30 mouse cellular contexts compared by ENCODE assay signal in genomic region chr3:156335033-156335793, GRCm38 (mm10).
A peak's percentile ranks its signal among the peaks of the same experiment; 100 is the strongest.
DNase-seq lines count a peak whose midpoint lies in the region; ATAC-seq and TF ChIP-seq lines count a peak whose summit lies in the region.
"Had no signal": no experiment of that assay in that cellular context is flagged by ENCODE, and none has a peak within 500 bp of the region (broad histone marks: within the 10 kb centered on the region; RNA-seq: fewer than 3 reads in every experiment).

No protein-coding gene starts in this region.

- WGBS in hindbrain, embryonic 11.5 days, result 79% methylated on average over 6 of the region's 6 CpGs
- 77% methylated on average over 6 of the region's 6 CpGs for WGBS in hindbrain, embryonic 14.5 days
- WGBS in stomach, embryonic 14.5 days, result 68% methylated on average over 6 of the region's 6 CpGs
- 66% methylated on average over 6 of the region's 6 CpGs for WGBS in stomach, postnatal 0 days
- 79% methylated on average over 6 of the region's 6 CpGs for WGBS in forebrain, embryonic 11.5 days

- DNase-seq in hindbrain, embryonic 11.5 days (ENCODE audit: low spot score), result no peak
- DNase-seq in hindbrain, embryonic 14.5 days (ENCODE audit: low spot score), result no peak
- no peak for DNase-seq in stomach, postnatal 0 days (ENCODE audit: low spot score)
- DNase-seq in lung, postnatal 36 days, result peak; percentile 18
- DNase-seq in gastrocnemius, adult 2 months, result no peak
- no peak for DNase-seq in forebrain, embryonic 11.5 days (ENCODE audit: low spot score)
- DNase-seq: adrenal gland, postnatal 14 days; cerebellum, adult 11-12 months; cerebellum, adult 9-11 months; layer of hippocampus, postnatal 36 days; right cerebral cortex, postnatal 4 days; thymus, postnatal 14 days had no signal

- no peaks in the 10 kb centered on the region for H3K36me3 ChIP-seq in hindbrain, embryonic 11.5 days (ENCODE audit: control insufficient read depth, insufficient read depth, low read length)
- no peaks in the 10 kb centered on the region for H3K36me3 ChIP-seq in hindbrain, embryonic 14.5 days (replicated peaks; ENCODE audit: control insufficient read depth, insufficient read depth)
- H3K36me3 ChIP-seq in stomach, embryonic 14.5 days (ENCODE audit: control insufficient read depth, insufficient read depth, low read length), result no peaks in the 10 kb centered on the region
- H3K36me3 ChIP-seq in stomach, postnatal 0 days (ENCODE audit: control insufficient read depth, insufficient read depth, low read length), result no peaks in the 10 kb centered on the region
- H3K36me3 ChIP-seq in forebrain, embryonic 11.5 days (ENCODE audit: control insufficient read depth, insufficient read depth, low read length), result no peaks in the 10 kb centered on the region
- H3K36me3 ChIP-seq: embryonic facial prominence, embryonic 13.5 days; forebrain, embryonic 10.5 days; G1E; heart, embryonic 13.5 days; hindbrain, embryonic 10.5 days; kidney, embryonic 15.5 days; limb, embryonic 10.5 days; limb, embryonic 15.5 days; midbrain, embryonic 12.5 days; neural tube, embryonic 12.5 days had no signal

- intact Hi-C loops in gastrocnemius, adult 2 months (cut with DNase I), result no loop called here

- H3K27me3 ChIP-seq in hindbrain, embryonic 11.5 days (ENCODE audit: control insufficient read depth, insufficient read depth, low read length), result no peaks in the 10 kb centered on the region
- H3K27me3 ChIP-seq in hindbrain, embryonic 14.5 days (ENCODE audit: control insufficient read depth, insufficient read depth, low read length), result no peaks in the 10 kb centered on the region
- no peaks in the 10 kb centered on the region for H3K27me3 ChIP-seq in stomach, embryonic 14.5 days (ENCODE audit: control insufficient read depth, insufficient read depth, low read length)
- H3K27me3 ChIP-seq in stomach, postnatal 0 days (ENCODE audit: control insufficient read depth, insufficient read depth, low read length), result no peaks in the 10 kb centered on the region
- no peaks in the 10 kb centered on the region for H3K27me3 ChIP-seq in forebrain, embryonic 11.5 days (ENCODE audit: control insufficient read depth, insufficient read depth, low read length)
- H3K27me3 ChIP-seq: embryonic facial prominence, embryonic 13.5 days; heart, embryonic 13.5 days; kidney, embryonic 15.5 days; limb, embryonic 15.5 days; megakaryocyte, embryonic 14.5 days; midbrain, embryonic 12.5 days; neural tube, embryonic 12.5 days; Patski had no signal

- H3K9ac ChIP-seq in hindbrain, embryonic 11.5 days (ENCODE audit: low read depth, low read length), result no peak overlapping the region
- no peak overlapping the region for H3K9ac ChIP-seq in hindbrain, embryonic 14.5 days
- H3K9ac ChIP-seq in stomach, embryonic 14.5 days (replicated peaks; ENCODE audit: low read depth, low read length), result no peak overlapping the region
- H3K9ac ChIP-seq in stomach, postnatal 0 days (ENCODE audit: low read length), result no peak overlapping the region
- H3K9ac ChIP-seq in forebrain, embryonic 11.5 days (ENCODE audit: low read length), result no peak overlapping the region
- H3K9ac ChIP-seq: embryonic facial prominence, embryonic 13.5 days; heart, embryonic 13.5 days; kidney, embryonic 15.5 days; limb, embryonic 15.5 days; liver, embryonic 14.5 days; midbrain, embryonic 12.5 days; neural tube, embryonic 12.5 days had no signal

- no peak overlapping the region for H3K4me2 ChIP-seq in hindbrain, embryonic 11.5 days (replicated peaks; ENCODE audit: low read depth, low read length)
- no peak overlapping the region for H3K4me2 ChIP-seq in hindbrain, embryonic 14.5 days (replicated peaks)
- no peak overlapping the region for H3K4me2 ChIP-seq in stomach, embryonic 14.5 days (replicated peaks; ENCODE audit: low read depth, low read length)
- no peak overlapping the region for H3K4me2 ChIP-seq in stomach, postnatal 0 days (replicated peaks; ENCODE audit: low read depth)
- no peak overlapping the region for H3K4me2 ChIP-seq in forebrain, embryonic 11.5 days (ENCODE audit: low read depth, low read length, severe bottlenecking)
- H3K4me2 ChIP-seq: embryonic facial prominence, embryonic 13.5 days; heart, embryonic 13.5 days; kidney, embryonic 15.5 days; limb, embryonic 15.5 days; midbrain, embryonic 12.5 days; neural tube, embryonic 12.5 days had no signal

- TF ChIP-seq EP300 in stomach, postnatal 0 days (optimal IDR thresholded peaks at IDR 0.05), result no peak

- no peak overlapping the region for H3K4me3 ChIP-seq in hindbrain, embryonic 11.5 days (ENCODE audit: low read depth, low read length)
- no peak overlapping the region for H3K4me3 ChIP-seq in hindbrain, embryonic 14.5 days (replicated peaks; ENCODE audit: low read length)
- no peak overlapping the region for H3K4me3 ChIP-seq in stomach, embryonic 14.5 days (ENCODE audit: low read depth, low read length)
- no peak overlapping the region for H3K4me3 ChIP-seq in stomach, postnatal 0 days (ENCODE audit: low read depth, low read length)
- no peak overlapping the region for H3K4me3 ChIP-seq in gastrocnemius, adult 2 months
- no peak overlapping the region for H3K4me3 ChIP-seq in forebrain, embryonic 11.5 days (ENCODE audit: low read depth, low read length)
- H3K4me3 ChIP-seq: embryonic facial prominence, embryonic 13.5 days; forebrain, embryonic 10.5 days; heart, embryonic 13.5 days; hindbrain, embryonic 10.5 days; kidney, embryonic 15.5 days; limb, embryonic 10.5 days; limb, embryonic 15.5 days; megakaryocyte, embryonic 14.5 days; midbrain, embryonic 12.5 days; myocyte; neural tube, embryonic 12.5 days had no signal

- H3K9me3 ChIP-seq in hindbrain, embryonic 11.5 days (ENCODE audit: control insufficient read depth, low read length), result no peaks in the 10 kb centered on the region
- no peaks in the 10 kb centered on the region for H3K9me3 ChIP-seq in hindbrain, embryonic 14.5 days (ENCODE audit: control insufficient read depth, low read length)
- no peaks in the 10 kb centered on the region for H3K9me3 ChIP-seq in stomach, embryonic 14.5 days (ENCODE audit: control insufficient read depth, low read depth, low read length)
- H3K9me3 ChIP-seq in stomach, postnatal 0 days (ENCODE audit: control insufficient read depth, low read length), result no peaks in the 10 kb centered on the region
- no peaks in the 10 kb centered on the region for H3K9me3 ChIP-seq in forebrain, embryonic 11.5 days (ENCODE audit: control insufficient read depth, low read length)
- H3K9me3 ChIP-seq: embryonic facial prominence, embryonic 13.5 days; forebrain, embryonic 10.5 days; heart, embryonic 13.5 days; hindbrain, embryonic 10.5 days; kidney, embryonic 15.5 days; limb, embryonic 10.5 days; limb, embryonic 15.5 days; midbrain, embryonic 12.5 days; neural tube, embryonic 12.5 days had no signal

- ATAC-seq in hindbrain, embryonic 11.5 days (ENCODE audit: low FRiP score), result peak; percentile 17; the same call in 1 of the 2 replicates
- ATAC-seq in hindbrain, embryonic 14.5 days (ENCODE audit: low FRiP score), result no peak
- ATAC-seq in stomach, embryonic 14.5 days (ENCODE audit: insufficient number of reproducible peaks, insufficient read depth, low FRiP score, low read depth), result peak; percentile 74; the same call in 1 of the 2 replicates
- ATAC-seq in stomach, postnatal 0 days (ENCODE audit: low FRiP score, low TSS enrichment), result no peak
- ATAC-seq in forebrain, embryonic 11.5 days (replicated peaks; ENCODE audit: low FRiP score), result no peak
- ATAC-seq: forebrain, embryonic 16.5 days; hindbrain, postnatal 0 days; intestine, postnatal 0 days; Patski had no signal

- H3K4me1 ChIP-seq in hindbrain, embryonic 11.5 days (replicated peaks; ENCODE audit: control insufficient read depth, insufficient read depth, low read length), result no peaks in the 10 kb centered on the region
- no peaks in the 10 kb centered on the region for H3K4me1 ChIP-seq in hindbrain, embryonic 14.5 days (replicated peaks; ENCODE audit: control insufficient read depth, insufficient read depth, low read length)
- no peaks in the 10 kb centered on the region for H3K4me1 ChIP-seq in stomach, embryonic 14.5 days (ENCODE audit: control insufficient read depth, insufficient read depth, low read length)
- H3K4me1 ChIP-seq in stomach, postnatal 0 days (replicated peaks; ENCODE audit: control insufficient read depth, insufficient read depth), result no peaks in the 10 kb centered on the region
- no peaks in the 10 kb centered on the region for H3K4me1 ChIP-seq in forebrain, embryonic 11.5 days (replicated peaks; ENCODE audit: control insufficient read depth, insufficient read depth, low read length)
- H3K4me1 ChIP-seq: embryonic facial prominence, embryonic 13.5 days; forebrain, embryonic 10.5 days; heart, embryonic 13.5 days; hindbrain, embryonic 10.5 days; kidney, embryonic 15.5 days; limb, embryonic 10.5 days; limb, embryonic 15.5 days; megakaryocyte, embryonic 14.5 days; midbrain, embryonic 12.5 days; neural tube, embryonic 12.5 days had no signal

- TF ChIP-seq CTCF in stomach, postnatal 0 days (IDR thresholded peaks at IDR 0.05; ENCODE audit: low read depth), result no peak
- TF ChIP-seq CTCF in gastrocnemius, adult 2 months (IDR thresholded peaks at IDR 0.05), result no peak

- no peak overlapping the region for H3K27ac ChIP-seq in hindbrain, embryonic 11.5 days (ENCODE audit: low read depth, low read length)
- no peak overlapping the region for H3K27ac ChIP-seq in hindbrain, embryonic 14.5 days
- no peak overlapping the region for H3K27ac ChIP-seq in stomach, embryonic 14.5 days (ENCODE audit: low read length)
- H3K27ac ChIP-seq in stomach, postnatal 0 days (replicated peaks), result no peak overlapping the region
- H3K27ac ChIP-seq in gastrocnemius, adult 2 months, result no peak overlapping the region
- no peak overlapping the region for H3K27ac ChIP-seq in forebrain, embryonic 11.5 days (ENCODE audit: low read depth, low read length)
- H3K27ac ChIP-seq: embryonic facial prominence, embryonic 13.5 days; forebrain, embryonic 10.5 days; heart, embryonic 13.5 days; hindbrain, embryonic 10.5 days; hindbrain, postnatal 0 days; kidney, embryonic 15.5 days; limb, embryonic 10.5 days; limb, embryonic 15.5 days; liver, embryonic 14.5 days; midbrain, embryonic 12.5 days; neural tube, embryonic 12.5 days had no signal

Comparison
In these comparisons a context has a peak if more than half of its experiments do, and no peak if none do; other contexts are left out.
1. ATAC-seq: peak in hindbrain, embryonic 11.5 days (single experiment) and stomach, embryonic 14.5 days (single experiment); none in hindbrain, embryonic 14.5 days (single experiment), stomach, postnatal 0 days (single experiment) and forebrain, embryonic 11.5 days (single experiment).